Mouse (Mus musculus): ENCODE measurements around the gene Serpinb1a.

DNA sequence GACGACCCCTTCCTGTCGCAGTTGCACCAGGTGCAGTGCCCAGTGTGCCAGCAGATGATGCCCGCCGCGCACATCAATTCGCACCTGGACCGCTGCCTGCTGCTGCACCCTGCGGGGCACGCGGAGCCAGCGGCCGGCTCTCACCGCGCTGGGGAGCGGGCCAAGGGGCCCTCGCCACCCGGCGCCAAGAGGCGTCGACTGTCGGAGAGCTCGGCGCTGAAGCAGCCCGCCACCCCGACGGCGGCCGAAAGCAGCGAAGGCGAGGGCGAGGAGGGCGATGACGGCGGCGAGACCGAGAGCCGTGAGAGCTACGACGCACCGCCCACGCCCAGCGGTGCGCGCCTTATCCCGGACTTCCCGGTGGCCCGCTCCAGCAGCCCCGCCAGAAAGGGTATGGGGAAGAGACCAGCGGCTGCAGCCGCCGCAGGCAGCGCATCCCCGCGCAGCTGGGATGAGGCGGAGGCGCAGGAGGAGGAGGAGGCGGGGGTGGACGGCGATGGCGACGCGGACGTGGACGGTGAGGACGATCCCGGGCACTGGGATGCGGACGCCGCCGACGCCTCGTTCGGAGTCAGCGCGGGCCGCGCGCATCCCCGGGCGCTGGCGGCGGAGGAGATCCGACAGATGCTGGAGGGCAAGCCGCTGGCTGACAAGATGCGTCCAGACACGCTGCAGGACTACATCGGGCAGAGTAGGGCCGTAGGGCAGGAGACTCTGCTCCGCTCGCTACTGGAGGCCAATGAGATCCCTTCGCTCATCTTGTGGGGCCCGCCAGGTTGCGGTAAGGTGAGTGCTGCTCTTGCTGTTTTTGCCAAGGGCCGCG, 48.5 kb downstream of the Serpinb1a start, which contains the start of gene D930007J09Rik:
- no peak for TF ChIP-seq CTCF (IDR thresholded peaks at IDR 0.05)
- TF ChIP-seq EP300 (IDR thresholded peaks at IDR 0.05) = no peak

All from lung, postnatal 0 days (tissue).